Mouse (Mus musculus) liver, embryonic 12.5 days (tissue): ENCODE results near the gene Il4ra. TPM values are rescaled to one million over a fixed set of nuclear protein-coding genes. Genes with fewer than 3 reads are reported as not detected.

Source experiments
- ATAC-seq: fragments of 200-750 bp; cut with Nextera tagmentation; 2 replicates; pipeline ENCODE4 v1.8.0; 2017; ENCODE audit warnings: moderate number of reproducible peaks, mild to moderate bottlenecking, moderate library complexity
- H3K27ac ChIP-seq: fragments of 300-500 bp; sonication (generic); 2 replicates; pipeline ENCODE4 v1.5.1; 2016; ENCODE audit warnings: mild to moderate bottlenecking
- H3K27me3 ChIP-seq: fragments of 300-500 bp; sonication (generic); replicated peaks from 2 replicates; pipeline ENCODE4 v1.6.1; 2016; ENCODE audit warnings: mild to moderate bottlenecking, moderate library complexity
- H3K36me3 ChIP-seq: fragments of 300-500 bp; sonication (generic); 2 replicates; pipeline ENCODE4 v1.6.1; 2016; ENCODE audit warnings: mild to moderate bottlenecking, moderate library complexity
- H3K4me1 ChIP-seq: fragments of 300-500 bp; sonication (generic); 2 replicates; pipeline ENCODE4 v1.6.1; 2016
- H3K4me2 ChIP-seq: fragments of 300-500 bp; sonication (generic); 2 replicates; pipeline ENCODE4 v1.6.1; 2016; ENCODE audit warnings: mild to moderate bottlenecking, moderate library complexity
- H3K4me3 ChIP-seq: fragments of 300-500 bp; sonication (generic); 2 replicates; pipeline ENCODE4 v1.5.1; 2016; ENCODE audit warnings: mild to moderate bottlenecking, moderate library complexity
- H3K9ac ChIP-seq: fragments of 300-500 bp; sonication (generic); 2 replicates; pipeline ENCODE4 v1.6.1; 2016; ENCODE audit warnings: mild to moderate bottlenecking, moderate library complexity
- H3K9me3 ChIP-seq: fragments of 300-500 bp; sonication (generic); replicated peaks from 2 replicates; pipeline ENCODE4 v1.6.1; 2016; ENCODE audit warnings: mild to moderate bottlenecking, moderate library complexity
- whole genome bisulfite sequencing: fragments of 180-500 bp; shearing (Covaris S2); methylation state at CpG from one replicate; pipeline ENCODE4 v1.1.7; 2016; ENCODE audit not compliant: insufficient replicate concordance; 5-methylcytosine and 5-hydroxymethylcytosine counted together
- polyA plus RNA-seq: library from polyadenylated mRNA; unstranded; fragments of >200 nt; fragmentation: Nextera tagmentation; extraction: Ambion mirVana; gene quantifications from 2 replicates; pipeline ENCODE4 v1.2.1, GENCODE M21; 2016

Gene Il4ra
- polyA plus RNA-seq, 1 experiment from 2014 or later, result 4.1 TPM

GRCm38 (mm10) chr7:125588721-125589120 is 36.8 kb downstream of the Il4ra start:
- WGBS, result 54% methylated on average over 4 of the region's 4 CpGs
- ATAC-seq, result no peak

GRCm38 (mm10) chr7:125589896-125590295 is 38.0 kb downstream of the Il4ra start:
- H3K4me3 ChIP-seq, result no peak overlapping the region
- no peak for ATAC-seq
- no peaks in the 10 kb centered on the region for H3K36me3 ChIP-seq
- H3K4me2 ChIP-seq, result no peak overlapping the region
- H3K9ac ChIP-seq, result no peak overlapping the region
- no peaks in the 10 kb centered on the region for H3K27me3 ChIP-seq
- H3K9me3 ChIP-seq, result peaks cover 4% of the 10 kb centered on the region
- H3K27ac ChIP-seq, result no peak overlapping the region
- H3K4me1 ChIP-seq, result peaks cover 5% of the 10 kb centered on the region; the same call in 1 of the 2 replicates
- 78% methylated on average over 7 of the region's 7 CpGs for WGBS

More at GRCm38 (mm10) chr7:125588721-125589120, 36.8 kb downstream of the Il4ra start:
- Histone ChIP-seq H3K9me3 (peaks cover 4% of the 10 kb centered on the region), H3K27ac (no peak overlapping the region), H3K4me3 (no peak overlapping the region), H3K4me1 (peaks cover 4% of the 10 kb centered on the region; the same call in 1 of the 2 replicates), H3K9ac (no peak overlapping the region), H3K4me2 (no peak overlapping the region), H3K27me3 (no peaks in the 10 kb centered on the region), H3K36me3 (no peaks in the 10 kb centered on the region)

GRCm38 (mm10) chr7:125593831-125594230 is 41.9 kb downstream of the Il4ra start:
- H3K4me3 ChIP-seq, result no peak overlapping the region
- H3K9ac ChIP-seq, result no peak overlapping the region
- 0 out of 2 replicates have a peak, but pooled peaks have one; percentile 24 for ATAC-seq
- WGBS, result 40% methylated on average over 4 of the region's 4 CpGs
- H3K4me2 ChIP-seq, result no peak overlapping the region
- no peak overlapping the region for H3K27ac ChIP-seq
- no peaks in the 10 kb centered on the region for H3K36me3 ChIP-seq
- peaks cover 5% of the 10 kb centered on the region; the same call in 1 of the 2 replicates for H3K4me1 ChIP-seq
- H3K27me3 ChIP-seq, result no peaks in the 10 kb centered on the region
- H3K9me3 ChIP-seq, result no peaks in the 10 kb centered on the region

- H3K9ac ChIP-seq, result no peak overlapping the region
- H3K27me3 ChIP-seq, result 0 out of 2 replicates have a peak, but pooled peaks cover 3% of the 10 kb centered on the region
- no peaks in the 10 kb centered on the region for H3K36me3 ChIP-seq
- H3K4me3 ChIP-seq, result no peak overlapping the region
- H3K9me3 ChIP-seq, result no peaks in the 10 kb centered on the region
- no peak for ATAC-seq
- WGBS, result 46% methylated on average over 3 of the region's 3 CpGs
- H3K4me2 ChIP-seq, result no peak overlapping the region
- no peak overlapping the region for H3K27ac ChIP-seq
- peaks cover 16% of the 10 kb centered on the region for H3K4me1 ChIP-seq
These were observed 44.5 kb downstream of the Il4ra start for GRCm38 (mm10) chr7:125596406-125596805.

- Histone ChIP-seq H3K36me3 (no peaks in the 10 kb centered on the region), H3K9ac (no peak overlapping the region), H3K4me2 (no peak overlapping the region), H3K9me3 (no peaks in the 10 kb centered on the region), H3K27ac (no peak overlapping the region), H3K4me3 (no peak overlapping the region), H3K27me3 (0 out of 2 replicates have a peak, but pooled peaks cover 3% of the 10 kb centered on the region), H3K4me1 (peaks cover 16% of the 10 kb centered on the region)
- WGBS, result 43% methylated on average over 9 of the region's 9 CpGs
- ATAC-seq, result no peak
These were observed 45.2 kb downstream of the Il4ra start for GRCm38 (mm10) chr7:125597083-125597482.

GRCm38 (mm10) chr7:125597516-125598347 is 45.8 kb downstream of the Il4ra start:
- Histone ChIP-seq H3K9me3 (no peaks in the 10 kb centered on the region), H3K4me1 (peaks cover 16% of the 10 kb centered on the region), H3K27me3 (0 out of 2 replicates have a peak, but pooled peaks cover 3% of the 10 kb centered on the region), H3K9ac (no peak overlapping the region), H3K4me3 (no peak overlapping the region), H3K27ac (no peak overlapping the region), H3K36me3 (no peaks in the 10 kb centered on the region), H3K4me2 (no peak overlapping the region)
- no peak for ATAC-seq
- 73% methylated on average over 11 of the region's 11 CpGs for WGBS

GRCm38 (mm10) chr7:125599373-125599973 is 47.6 kb downstream of the Il4ra start:
- H3K4me2 ChIP-seq, result no peak overlapping the region
- H3K27ac ChIP-seq, result no peak overlapping the region
- no peak overlapping the region for H3K4me3 ChIP-seq
- H3K36me3 ChIP-seq, result no peaks in the 10 kb centered on the region
- ATAC-seq, result no peak
- H3K9ac ChIP-seq, result no peak overlapping the region
- 19% methylated on average over 4 of the region's 4 CpGs for WGBS
- H3K9me3 ChIP-seq, result no peaks in the 10 kb centered on the region
- H3K27me3 ChIP-seq, result peaks cover 12% of the 10 kb centered on the region; the same call in 1 of the 2 replicates
- H3K4me1 ChIP-seq, result peaks cover 20% of the 10 kb centered on the region

- WGBS, result 39% methylated on average over 10 of the region's 10 CpGs
- no peak for ATAC-seq
- no peak overlapping the region for H3K27ac ChIP-seq
These were observed 48.2 kb downstream of the Il4ra start for GRCm38 (mm10) chr7:125600136-125600535.

GRCm38 (mm10) chr7:125600612-125601279 is 48.8 kb downstream of the Il4ra start:
- Histone ChIP-seq H3K27ac (peak overlapping the region; percentile 34; the same call in 1 of the 2 replicates), H3K27me3 (peaks cover 14% of the 10 kb centered on the region; the same call in 1 of the 2 replicates), H3K4me2 (peak overlapping the region; percentile 3; the same call in 1 of the 2 replicates), H3K4me3 (no peak overlapping the region), H3K9ac (no peak overlapping the region), H3K4me1 (peaks cover 20% of the 10 kb centered on the region), H3K9me3 (no peaks in the 10 kb centered on the region), H3K36me3 (no peaks in the 10 kb centered on the region)
- WGBS, result 8% methylated on average over 6 of the region's 6 CpGs
- no peak for ATAC-seq

More at GRCm38 (mm10) chr7:125600136-125600535, 48.2 kb downstream of the Il4ra start:
- Histone ChIP-seq H3K4me2 (no peak overlapping the region), H3K36me3 (no peaks in the 10 kb centered on the region), H3K27me3 (peaks cover 14% of the 10 kb centered on the region; the same call in 1 of the 2 replicates), H3K9ac (no peak overlapping the region), H3K4me1 (peaks cover 20% of the 10 kb centered on the region), H3K9me3 (no peaks in the 10 kb centered on the region), H3K4me3 (no peak overlapping the region)

- peaks cover 22% of the 10 kb centered on the region for H3K4me1 ChIP-seq
- no peaks in the 10 kb centered on the region for H3K36me3 ChIP-seq
- H3K27ac ChIP-seq, result 0 out of 2 replicates have a peak overlapping the region, but pooled peaks have one; percentile 34
- H3K4me3 ChIP-seq, result no peak overlapping the region
- no peak for ATAC-seq
- no peak overlapping the region for H3K4me2 ChIP-seq
- H3K27me3 ChIP-seq, result peaks cover 14% of the 10 kb centered on the region; the same call in 1 of the 2 replicates
- no peak overlapping the region for H3K9ac ChIP-seq
- 46% methylated on average over 6 of the region's 6 CpGs for WGBS
- no peaks in the 10 kb centered on the region for H3K9me3 ChIP-seq
These were observed 49.4 kb downstream of the Il4ra start for GRCm38 (mm10) chr7:125601280-125601670.

- H3K27ac ChIP-seq, result no peak overlapping the region
- WGBS, result 52% methylated on average over 11 of the region's 11 CpGs
These were observed 50.0 kb downstream of the Il4ra start for GRCm38 (mm10) chr7:125601821-125602448.

More at GRCm38 (mm10) chr7:125601821-125602448, 50.0 kb downstream of the Il4ra start:
- peaks cover 14% of the 10 kb centered on the region; the same call in 1 of the 2 replicates for H3K27me3 ChIP-seq
- no peak overlapping the region for H3K9ac ChIP-seq
- no peaks in the 10 kb centered on the region for H3K9me3 ChIP-seq
- H3K4me1 ChIP-seq, result peaks cover 22% of the 10 kb centered on the region
- no peak overlapping the region for H3K4me3 ChIP-seq
- no peak for ATAC-seq
- H3K36me3 ChIP-seq, result no peaks in the 10 kb centered on the region
- H3K4me2 ChIP-seq, result no peak overlapping the region
